Mouse (Mus musculus) E14TG2a.4 (cell line): Measurements from ENCODE around the gene Tln2.

Experiments used
- CTCF ChIP-seq: conservative IDR thresholded peaks from 2 replicates; pipeline ENCODE4 v1.5.1; 2014; ENCODE audit warnings: low read length
- NANOG ChIP-seq: IDR thresholded peaks from 2 replicates; pipeline ENCODE4 v1.6.1; 2014; ENCODE audit warnings: borderline replicate concordance, low read length, mixed read lengths

GRCm38 (mm10) chr9:67424110-67424509 is 135.4 kb downstream of the Tln2 start:
- TF ChIP-seq CTCF = no peak
- TF ChIP-seq NANOG = no peak
